Mouse (Mus musculus): ENCODE measurements around the gene Triap1.

Gene Triap1

DNA sequence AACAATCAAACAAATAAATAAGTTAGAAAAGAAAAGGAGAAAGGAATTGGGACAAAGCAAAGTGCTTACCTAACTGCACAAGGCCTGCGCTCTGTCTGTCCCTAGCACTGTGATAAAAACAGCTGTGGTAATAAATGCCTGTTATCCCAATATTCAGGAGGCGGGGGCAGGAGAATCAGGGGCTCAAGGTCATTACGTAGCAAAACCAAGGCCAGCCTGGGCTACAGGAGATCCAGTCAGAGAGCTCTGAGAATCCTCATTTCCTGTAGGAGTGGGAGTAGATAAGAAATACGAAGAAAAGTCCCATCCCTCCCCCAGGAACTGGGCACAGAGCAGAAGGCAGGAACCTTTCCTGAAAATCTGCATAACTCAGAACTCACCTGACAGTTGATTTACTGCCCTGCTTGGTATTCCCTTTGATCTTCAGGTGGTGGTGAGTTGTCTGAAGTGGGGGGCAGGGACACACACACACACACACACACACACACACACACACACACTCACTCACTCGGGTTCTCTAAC lies 18.9 kb downstream of the Triap1 start:
- TF ChIP-seq GATA4 (IDR thresholded peaks at IDR 0.05; ENCODE audit: insufficient replicate concordance, low read length), result no peak

DNA sequence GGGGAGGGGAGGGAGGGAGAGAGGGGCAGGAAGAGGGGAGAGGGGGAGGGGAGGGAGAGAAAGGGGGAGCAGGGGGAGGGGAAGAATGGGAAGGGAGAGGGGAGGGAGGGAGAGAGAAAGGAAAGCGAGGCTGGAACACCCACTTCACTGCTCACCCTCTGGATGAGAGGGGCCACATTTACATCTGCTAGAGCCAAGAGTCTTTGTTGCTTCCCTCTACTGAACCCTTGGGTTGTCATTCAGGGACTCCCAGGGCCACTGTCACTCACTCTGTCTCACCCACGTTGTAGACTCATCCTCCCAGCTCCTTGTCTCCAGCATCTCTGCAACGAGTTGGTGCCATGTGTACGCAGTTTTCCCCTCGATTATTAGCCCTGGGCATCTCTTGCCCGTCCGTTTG lies 21.2 kb downstream of the Triap1 start:
- TF ChIP-seq GATA4 (IDR thresholded peaks at IDR 0.05; ENCODE audit: insufficient replicate concordance, low read length), result no peak

DNA sequence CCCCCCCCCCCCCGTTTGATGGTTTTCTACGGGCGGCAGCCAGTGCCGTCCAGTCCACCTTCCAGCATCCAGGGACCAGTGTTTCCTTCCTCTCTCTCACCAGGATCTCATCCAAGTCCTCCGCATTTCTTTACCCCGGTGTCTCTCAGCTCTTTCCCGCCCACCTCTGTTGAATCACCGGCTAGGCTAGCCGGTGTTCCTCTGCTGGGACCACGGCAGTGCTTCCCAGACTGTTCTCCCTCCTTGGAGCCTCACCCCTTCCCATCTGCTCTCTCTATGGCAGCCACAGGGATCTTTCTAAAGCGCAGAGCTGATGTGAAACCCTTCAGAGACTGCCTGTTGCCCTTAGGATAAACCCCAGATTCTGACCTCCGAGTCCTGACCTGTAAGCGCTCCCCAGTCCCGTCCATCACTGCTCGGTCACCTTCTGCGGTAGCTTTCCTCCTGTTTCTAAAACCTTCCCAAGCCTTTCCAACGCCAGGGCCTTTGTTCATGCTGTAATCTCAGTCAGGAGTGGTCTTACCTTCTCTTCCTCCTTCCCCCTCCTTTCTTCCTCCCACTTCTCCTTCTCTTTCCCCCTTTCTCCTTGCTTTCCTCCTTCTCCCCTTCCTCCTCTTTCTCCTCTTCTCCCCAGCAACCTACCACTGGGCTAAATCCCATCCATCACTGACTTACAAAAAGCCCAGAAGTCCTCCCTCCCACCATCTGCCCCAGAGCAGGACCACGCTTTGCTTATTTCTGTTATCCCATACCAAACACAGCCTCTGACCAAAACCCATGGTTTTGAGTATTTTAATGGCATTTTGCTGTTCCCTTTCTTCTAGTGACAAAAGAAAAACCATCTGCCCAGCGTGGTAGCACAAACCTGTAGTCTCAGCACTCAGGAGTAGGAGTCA lies 22.0 kb downstream of the Triap1 start:
- TF ChIP-seq GATA4 (IDR thresholded peaks at IDR 0.05; ENCODE audit: insufficient replicate concordance, low read length), result no peak

DNA sequence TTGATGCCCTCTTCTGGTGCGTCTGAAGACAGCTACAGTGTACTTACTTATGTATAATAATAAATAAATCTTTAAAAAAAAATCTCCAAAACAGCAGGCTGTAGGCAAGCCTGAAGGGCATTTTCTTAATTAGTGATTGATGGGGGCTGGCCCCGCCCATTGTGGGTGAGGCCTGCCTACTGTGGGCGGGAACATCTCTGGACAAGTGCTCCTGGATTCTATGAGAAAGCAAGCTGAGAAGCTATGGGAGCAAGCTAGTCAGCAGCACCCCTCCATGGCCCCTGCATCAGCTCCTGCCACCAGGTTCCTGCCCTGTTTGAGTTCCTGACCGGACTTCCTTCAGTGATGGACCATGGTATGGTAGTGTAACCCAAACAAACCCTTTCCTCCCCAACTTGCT lies 23.8 kb downstream of the Triap1 start:
- TF ChIP-seq GATA4 (IDR thresholded peaks at IDR 0.05; ENCODE audit: insufficient replicate concordance, low read length), result no peak

DNA sequence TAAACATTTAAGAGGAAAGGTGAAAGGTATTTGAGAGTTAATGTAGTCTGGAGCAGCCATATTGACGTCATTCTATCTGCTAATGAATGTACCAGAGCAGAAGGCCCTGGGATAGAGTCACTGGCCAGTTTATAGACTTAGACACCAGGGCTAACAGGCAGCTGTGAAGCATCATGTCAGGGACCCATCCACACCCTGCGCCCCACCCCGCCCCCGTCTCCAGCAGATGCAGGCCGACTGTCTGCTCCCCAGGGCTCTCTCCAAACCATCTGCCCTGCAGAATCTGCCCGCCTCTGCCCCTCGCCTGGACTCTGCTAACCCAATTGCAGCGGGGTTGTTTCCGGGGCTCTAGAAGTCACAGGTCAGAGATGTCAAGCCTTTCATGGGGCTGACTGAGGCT lies 30.7 kb downstream of the Triap1 start:
- no peak for TF ChIP-seq GATA4 (IDR thresholded peaks at IDR 0.05; ENCODE audit: insufficient replicate concordance, low read length)

DNA sequence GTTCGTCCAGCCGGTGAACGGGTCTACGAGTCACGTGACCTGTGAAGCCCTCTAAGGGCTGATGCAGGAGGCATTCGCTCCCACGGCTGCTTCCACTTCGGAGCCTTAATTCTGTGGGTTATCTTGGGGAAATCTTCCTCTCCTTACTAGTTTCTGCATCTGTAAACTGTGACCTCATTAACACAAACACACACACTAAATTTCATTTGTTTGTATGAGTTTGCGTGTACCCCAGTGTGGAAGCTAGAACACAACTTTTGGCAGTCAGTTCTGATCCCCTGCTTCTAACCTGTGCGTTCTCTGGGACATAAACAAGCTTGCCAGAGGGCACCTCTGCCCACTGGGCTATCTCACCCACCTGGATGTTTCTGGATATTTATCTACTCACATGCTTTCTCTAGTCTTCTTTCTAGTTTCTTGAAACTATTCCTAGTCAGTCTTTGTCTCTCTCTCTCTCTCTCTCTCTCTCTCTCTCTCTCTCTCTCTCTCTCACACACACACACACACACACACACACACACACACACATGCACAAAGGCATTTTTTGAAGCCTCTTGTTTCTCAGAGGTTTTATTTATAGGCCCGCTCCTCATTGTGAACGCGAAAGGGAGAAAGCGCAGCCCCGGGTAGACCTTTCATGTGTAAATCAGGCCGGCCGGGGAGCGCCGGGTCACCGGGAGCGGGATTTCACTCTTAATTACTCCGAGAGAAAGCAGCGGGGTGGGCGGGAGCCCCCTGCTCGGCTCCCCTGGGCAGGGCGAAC lies 32.6 kb downstream of the Triap1 start:
- TF ChIP-seq GATA4 (IDR thresholded peaks at IDR 0.05; ENCODE audit: insufficient replicate concordance, low read length), result no peak

DNA sequence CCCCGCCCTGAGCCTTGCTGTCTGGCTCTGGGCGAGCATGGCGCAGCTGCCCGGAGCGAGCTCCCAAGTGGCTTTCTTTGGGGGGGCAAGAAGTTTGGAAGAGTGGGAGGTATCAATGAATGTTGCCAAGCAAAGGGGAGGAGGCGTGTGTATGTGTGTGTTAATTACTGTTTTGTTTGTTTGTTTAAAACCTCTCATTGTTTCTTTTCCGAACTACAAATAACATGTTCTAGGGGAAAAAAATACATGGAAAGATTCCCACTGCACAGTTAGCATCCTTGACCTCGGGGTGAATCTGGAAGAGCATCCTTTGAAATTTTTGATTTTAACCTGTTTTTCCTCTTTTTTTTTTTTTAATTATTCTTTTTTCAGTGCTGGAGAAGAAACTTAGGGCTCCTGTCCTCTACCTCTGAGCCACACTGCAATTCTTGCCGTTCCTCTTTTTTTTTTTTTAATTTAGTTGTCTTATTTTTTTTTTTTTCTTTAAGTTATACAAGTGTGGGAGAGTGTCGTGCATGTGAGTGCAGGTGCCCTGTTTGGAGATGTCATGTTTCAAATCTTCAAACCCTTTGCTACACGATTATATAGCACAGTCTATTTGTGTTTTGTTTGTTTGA lies 33.3 kb downstream of the Triap1 start:
- no peak for TF ChIP-seq GATA4 (IDR thresholded peaks at IDR 0.05; ENCODE audit: insufficient replicate concordance, low read length)

DNA sequence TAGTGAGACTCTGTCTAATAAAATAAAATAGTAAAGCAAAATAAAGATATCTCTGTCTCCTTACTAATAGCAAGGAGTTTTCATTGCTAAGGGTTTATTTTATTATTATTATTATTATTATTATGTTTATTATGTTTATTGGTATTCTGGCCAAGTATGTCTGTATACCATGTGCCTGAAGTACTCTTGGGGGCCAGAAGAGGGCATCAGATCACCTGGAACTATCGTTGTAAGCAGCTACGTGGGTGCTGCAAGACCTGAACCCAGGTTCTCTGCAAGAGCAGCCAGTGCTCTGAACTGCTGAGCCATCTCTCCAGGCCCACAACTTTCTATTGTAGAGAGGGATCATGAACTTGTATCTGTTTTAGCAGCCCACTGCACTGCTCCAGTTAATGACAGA lies 34.4 kb downstream of the Triap1 start:
- no peak for TF ChIP-seq GATA4 (IDR thresholded peaks at IDR 0.05; ENCODE audit: insufficient replicate concordance, low read length)

DNA sequence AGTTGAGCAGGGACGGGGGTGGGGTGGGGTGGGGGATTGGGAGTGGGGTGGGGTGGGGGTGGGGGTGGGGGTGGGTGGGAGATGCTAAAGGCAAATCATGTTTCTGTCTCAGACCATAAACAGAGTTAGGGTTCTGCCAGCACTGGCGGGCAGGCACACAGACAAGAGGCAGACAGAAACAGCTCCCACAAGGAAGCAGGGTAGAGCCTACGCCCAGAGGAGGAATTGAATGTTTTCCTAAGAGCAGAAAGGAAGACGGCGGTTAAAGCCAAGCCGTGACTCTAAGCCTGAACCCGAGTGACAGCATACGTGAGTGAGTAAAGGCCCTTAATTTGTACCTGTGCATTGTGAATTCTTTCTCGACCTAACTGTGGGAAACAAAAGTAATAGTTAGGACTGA lies 50.9 kb downstream of the Triap1 start:
- no peak for TF ChIP-seq GATA4 (IDR thresholded peaks at IDR 0.05; ENCODE audit: insufficient replicate concordance, low read length)

DNA sequence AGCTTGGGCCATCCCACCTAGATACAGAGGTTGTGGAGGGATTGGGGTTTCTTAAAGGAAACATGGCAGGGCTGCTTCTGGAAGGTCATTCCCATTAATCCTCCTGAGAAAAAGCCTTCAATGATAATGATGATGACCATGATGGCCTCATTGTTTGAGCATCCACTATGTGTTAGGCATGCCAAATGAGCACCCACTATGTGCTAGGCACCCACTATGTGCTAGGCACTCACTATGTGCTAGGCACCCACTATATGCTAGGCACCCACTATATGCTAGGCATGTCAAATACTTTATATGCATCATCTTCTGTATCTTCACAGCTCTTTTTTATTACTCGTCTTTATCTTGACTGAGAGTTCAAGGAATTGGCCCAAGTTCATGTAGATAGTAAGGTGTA lies 51.9 kb downstream of the Triap1 start:
- TF ChIP-seq GATA4 (IDR thresholded peaks at IDR 0.05; ENCODE audit: insufficient replicate concordance, low read length), result no peak
